Mouse (Mus musculus) 3T3-L1 (cell line): ENCODE measurements at regions not wholly inside any gene's neighbourhood (a gene's known extent, or its start where the extent isn't known, plus 50 kb on each side); places are given as distances from the start of the nearest gene placed in this dataset.

Experiments used
- DNase-seq: peaks from one replicate; pipeline ENCODE4 v3.0.0-alpha.2; 2015; ENCODE audit warnings: low read depth, low spot score

- DNase-seq: no peak
These were observed 64.8 kb upstream of the Ogfrl1 start for GRCm38 (mm10) chr1:23462411-23462810.

- DNase-seq: no peak
These were observed 66.5 kb upstream of the Ogfrl1 start for GRCm38 (mm10) chr1:23464081-23464480.

- DNase-seq: no peak
These were observed 68.8 kb upstream of the Ogfrl1 start for GRCm38 (mm10) chr1:23466340-23466739.

GRCm38 (mm10) chr1:23467405-23467804, 69.8 kb upstream of the Ogfrl1 start:
- DNase-seq: no peak

- DNase-seq: no peak
These were observed 83.3 kb upstream of the Ogfrl1 start for GRCm38 (mm10) chr1:23480776-23481320.

GRCm38 (mm10) chr1:23484566-23484965, 87.0 kb upstream of the Ogfrl1 start:
- DNase-seq: no peak

- no peak for DNase-seq
These were observed 87.7 kb upstream of the Ogfrl1 start for GRCm38 (mm10) chr1:23485150-23485775.

- DNase-seq: no peak
These were observed 89.5 kb upstream of the Ogfrl1 start for GRCm38 (mm10) chr1:23487031-23487430.

GRCm38 (mm10) chr1:23490640-23491039, 93.1 kb upstream of the Ogfrl1 start:
- no peak for DNase-seq

GRCm38 (mm10) chr1:23491041-23491440, 93.5 kb upstream of the Ogfrl1 start:
- no peak for DNase-seq

GRCm38 (mm10) chr1:23492981-23493380, 95.4 kb upstream of the Ogfrl1 start:
- no peak for DNase-seq

- peak; percentile 18 for DNase-seq
These were observed 97.8 kb upstream of the Ogfrl1 start for GRCm38 (mm10) chr1:23495412-23495811.

- no peak for DNase-seq
These were observed 122.5 kb upstream of the Ogfrl1 start for GRCm38 (mm10) chr1:23520113-23520512.

GRCm38 (mm10) chr1:23532659-23533058, 135.1 kb upstream of the Ogfrl1 start:
- DNase-seq: no peak

GRCm38 (mm10) chr1:23536621-23537020, 139.0 kb upstream of the Ogfrl1 start:
- no peak for DNase-seq

GRCm38 (mm10) chr1:23538419-23538818, 140.8 kb upstream of the Ogfrl1 start:
- DNase-seq: no peak

- no peak for DNase-seq
These were observed 143.0 kb upstream of the Ogfrl1 start for GRCm38 (mm10) chr1:23540594-23540993.

GRCm38 (mm10) chr1:23555794-23556193, 158.2 kb upstream of the Ogfrl1 start:
- DNase-seq: no peak

- DNase-seq: no peak
These were observed 170.5 kb upstream of the Ogfrl1 start for GRCm38 (mm10) chr1:23568106-23568505.

GRCm38 (mm10) chr1:23574461-23574860, 176.9 kb upstream of the Ogfrl1 start:
- no peak for DNase-seq

- no peak for DNase-seq
These were observed 177.4 kb upstream of the Ogfrl1 start for GRCm38 (mm10) chr1:23575005-23575404.

- DNase-seq: no peak
These were observed 177.9 kb upstream of the Ogfrl1 start for GRCm38 (mm10) chr1:23575515-23575914.

- no peak for DNase-seq
These were observed 178.6 kb upstream of the Ogfrl1 start for GRCm38 (mm10) chr1:23576150-23576549.
